Comparison of ENCODE assay signal across 21 mouse cellular contexts in the genomic region with DNA sequence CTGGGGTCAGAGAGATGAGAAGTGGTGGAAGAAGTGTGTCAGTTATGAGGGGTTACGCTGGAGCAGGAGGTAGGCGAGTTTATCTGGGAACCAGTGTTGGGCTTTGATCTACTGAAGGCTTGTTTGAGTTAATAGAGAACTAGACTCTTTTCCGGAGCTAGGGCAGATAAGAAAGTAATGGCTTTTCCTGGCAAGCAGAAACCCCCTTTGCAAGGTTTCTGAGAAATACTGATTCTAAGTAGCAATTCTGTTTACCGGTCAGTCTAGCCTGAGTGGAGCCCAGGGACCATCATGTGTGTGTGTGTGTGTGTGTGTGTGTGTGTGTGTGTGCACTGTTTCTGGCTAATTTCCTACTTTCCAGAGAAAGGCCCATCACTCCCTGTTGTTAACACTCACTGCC.
"Had no signal": no experiment of that assay in that cellular context is flagged by ENCODE, and none has a peak within 500 bp of the region (broad histone marks: within the 10 kb centered on the region; RNA-seq: fewer than 3 reads in every experiment).

No protein-coding gene starts in this region.

- ATAC-seq: liver, postnatal 0 days; lung, postnatal 0 days; midbrain, embryonic 13.5 days; midbrain, embryonic 15.5 days had no signal

- H3K27me3 ChIP-seq: liver, embryonic 13.5 days; liver, embryonic 15.5 days; lung, embryonic 15.5 days; megakaryocyte, embryonic 14.5 days; midbrain, embryonic 13.5 days; midbrain, embryonic 15.5 days; neural tube, embryonic 12.5 days had no signal

- H3K9me3 ChIP-seq: liver, embryonic 13.5 days; liver, embryonic 15.5 days; lung, embryonic 15.5 days; midbrain, embryonic 13.5 days; midbrain, embryonic 15.5 days; neural tube, embryonic 12.5 days had no signal

- H3K4me2 ChIP-seq: liver, embryonic 13.5 days; liver, embryonic 15.5 days; lung, embryonic 15.5 days; midbrain, embryonic 11.5 days; midbrain, embryonic 13.5 days; midbrain, embryonic 15.5 days; neural tube, embryonic 12.5 days had no signal

- H3K36me3 ChIP-seq: liver, embryonic 13.5 days; liver, embryonic 15.5 days; lung, embryonic 15.5 days; midbrain, embryonic 13.5 days; neural tube, embryonic 12.5 days had no signal

- H3K4me3 ChIP-seq: liver, embryonic 13.5 days; liver, embryonic 15.5 days; lung, embryonic 15.5 days; megakaryocyte, embryonic 14.5 days; midbrain, embryonic 13.5 days; midbrain, embryonic 15.5 days; neural tube, embryonic 12.5 days had no signal

- DNase-seq: liver, embryonic 13.5 days; liver, postnatal 0 days; lung, postnatal 14 days; lung, postnatal 36 days; retina, postnatal 1 day; right cerebral cortex, adult 18-20 months; right cerebral cortex, postnatal 25 days; right cerebral cortex, postnatal 4 days; spleen, adult 18-20 months; thymus, adult 2 months; thymus, postnatal 25 days; thymus, postnatal 4 days had no signal

- H3K4me1 ChIP-seq: liver, embryonic 15.5 days; lung, embryonic 15.5 days; midbrain, embryonic 13.5 days; midbrain, embryonic 15.5 days; neural tube, embryonic 12.5 days had no signal

- H3K9ac ChIP-seq: liver, embryonic 13.5 days; liver, embryonic 15.5 days; liver, postnatal 0 days; lung, embryonic 15.5 days; midbrain, embryonic 13.5 days; midbrain, embryonic 15.5 days; neural tube, embryonic 12.5 days had no signal

- H3K27ac ChIP-seq: liver, embryonic 13.5 days; liver, embryonic 15.5 days; lung, embryonic 15.5 days; macrophage; midbrain, embryonic 13.5 days; midbrain, embryonic 15.5 days; neural tube, embryonic 12.5 days had no signal
